Mouse (Mus musculus): ENCODE measurements around the gene Pou2af1. TPM values are rescaled to one million over a fixed set of nuclear protein-coding genes. Genes with fewer than 3 reads are reported as not detected.

Pou2af1 gene
- polyA plus RNA-seq, 1 experiment = 32.6 TPM

DNA sequence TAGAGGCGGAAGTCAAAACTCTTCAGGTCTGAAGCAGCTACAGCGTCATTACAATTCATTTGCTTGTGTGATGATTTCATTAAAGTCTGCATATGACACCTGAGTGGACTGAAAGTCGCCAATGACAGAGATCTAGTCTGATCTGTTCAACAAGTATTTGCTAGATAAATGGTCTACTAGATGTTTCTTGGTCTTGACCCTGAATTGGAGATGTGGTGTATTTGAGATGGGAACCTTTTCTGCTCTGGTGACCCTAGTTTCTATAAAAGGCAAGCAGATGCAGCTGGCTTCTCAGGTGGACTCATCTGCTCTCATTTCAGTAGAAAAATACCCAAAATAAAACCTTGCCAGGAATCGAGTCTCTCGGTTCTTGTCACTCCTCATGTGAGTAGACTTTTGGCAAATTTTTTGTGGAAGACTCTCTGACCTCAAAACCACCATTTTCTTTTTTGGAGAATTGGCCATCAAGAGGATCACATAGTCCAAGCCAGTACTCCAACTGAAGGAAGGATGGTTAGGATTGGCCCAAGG lies 12.2 kb downstream of the Pou2af1 start:
- Histone ChIP-seq H3K27ac (ENCODE audit: insufficient read depth, low read depth, low read length) (no peak overlapping the region), H3K4me1 (ENCODE audit: control insufficient read depth, insufficient read depth, insufficient read length, low read length) (peaks cover 7% of the 10 kb centered on the region; the same call in 1 of the 2 replicates), H3K4me3 (ENCODE audit: low read depth, low read length) (no peak overlapping the region), H3K27me3 (ENCODE audit: control insufficient read depth, insufficient read depth, low read length) (no peaks in the 10 kb centered on the region), H3K36me3 (ENCODE audit: control insufficient read depth, insufficient read depth, low read length) (no peaks in the 10 kb centered on the region)
- TF ChIP-seq POLR2A (IDR thresholded peaks at IDR 0.05; ENCODE audit: low read depth, low read length) (no peak), CTCF (IDR thresholded peaks at IDR 0.05; ENCODE audit: extremely low read depth, insufficient read length, insufficient replicate concordance, low read depth, low read length) (no peak)
- 91% methylated on average over 5 of the region's 5 CpGs for WGBS

DNA sequence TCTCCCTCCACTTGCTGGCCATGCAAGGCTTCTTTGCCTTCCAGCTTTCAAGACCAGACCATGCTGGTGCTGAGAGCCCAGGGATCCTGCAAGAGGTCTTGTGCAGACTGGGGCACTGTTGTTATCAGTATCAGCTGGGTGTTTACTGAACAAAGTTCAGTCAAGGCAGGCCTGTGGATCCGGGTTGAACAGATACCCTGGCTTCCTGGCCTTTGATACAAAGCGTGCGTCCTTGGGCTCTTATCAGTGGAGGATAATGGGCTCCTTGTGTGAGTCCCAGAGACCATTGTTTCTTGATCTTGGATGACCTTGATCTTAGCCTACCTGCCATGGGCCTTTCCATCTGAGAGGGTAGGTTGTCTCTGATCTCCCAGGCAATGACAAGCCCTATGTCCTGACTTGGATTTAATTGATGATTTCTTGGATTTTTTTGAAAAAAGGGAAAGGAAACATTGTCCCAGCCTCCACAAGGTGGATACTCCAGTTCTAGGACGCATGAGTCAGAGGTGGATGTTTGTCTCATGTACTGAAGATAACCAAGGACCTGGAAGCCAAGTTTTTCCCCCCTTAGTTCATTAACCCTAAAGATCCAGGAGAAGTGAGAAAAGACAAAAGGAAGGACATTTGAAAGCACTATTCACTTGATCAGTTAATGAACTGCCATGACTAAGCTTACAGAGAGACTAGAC lies 17.3 kb downstream of the Pou2af1 start:
- H3K27ac ChIP-seq (ENCODE audit: insufficient read depth, low read depth, low read length) = peak overlapping the region; percentile 63
- no peaks in the 10 kb centered on the region for H3K27me3 ChIP-seq (ENCODE audit: control insufficient read depth, insufficient read depth, low read length)
- no peak overlapping the region for H3K4me3 ChIP-seq (ENCODE audit: low read depth, low read length)
- TF ChIP-seq CTCF (IDR thresholded peaks at IDR 0.05; ENCODE audit: extremely low read depth, insufficient read length, insufficient replicate concordance, low read depth, low read length) (no peak), POLR2A (IDR thresholded peaks at IDR 0.05; ENCODE audit: low read depth, low read length) (no peak)
- no peaks in the 10 kb centered on the region for H3K36me3 ChIP-seq (ENCODE audit: control insufficient read depth, insufficient read depth, low read length)
- peaks cover 32% of the 10 kb centered on the region for H3K4me1 ChIP-seq (ENCODE audit: control insufficient read depth, insufficient read depth, insufficient read length, low read length)
- 30% methylated on average over 4 of the region's 4 CpGs for WGBS

DNA sequence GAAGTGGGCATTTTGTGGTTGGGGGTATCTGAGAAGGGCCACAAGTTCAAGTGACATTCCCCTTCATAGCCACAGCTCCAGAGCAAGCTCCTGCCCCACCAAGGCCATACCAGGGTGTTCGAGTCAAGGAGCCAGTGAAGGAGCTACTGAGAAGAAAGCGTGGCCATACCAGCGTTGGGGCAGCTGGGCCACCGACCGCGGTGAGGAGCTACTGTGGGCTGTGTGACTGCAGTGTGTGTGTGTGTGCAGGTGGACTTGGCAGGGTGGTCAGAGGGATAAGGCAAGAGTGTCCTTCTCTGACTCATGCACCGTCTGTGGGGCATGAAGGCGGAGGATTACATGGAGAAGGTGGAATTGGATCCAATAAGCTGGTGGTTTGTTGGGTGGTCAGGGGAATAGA lies 18.7 kb downstream of the Pou2af1 start:
- H3K36me3 ChIP-seq (ENCODE audit: control insufficient read depth, insufficient read depth, low read length) = no peaks in the 10 kb centered on the region

DNA sequence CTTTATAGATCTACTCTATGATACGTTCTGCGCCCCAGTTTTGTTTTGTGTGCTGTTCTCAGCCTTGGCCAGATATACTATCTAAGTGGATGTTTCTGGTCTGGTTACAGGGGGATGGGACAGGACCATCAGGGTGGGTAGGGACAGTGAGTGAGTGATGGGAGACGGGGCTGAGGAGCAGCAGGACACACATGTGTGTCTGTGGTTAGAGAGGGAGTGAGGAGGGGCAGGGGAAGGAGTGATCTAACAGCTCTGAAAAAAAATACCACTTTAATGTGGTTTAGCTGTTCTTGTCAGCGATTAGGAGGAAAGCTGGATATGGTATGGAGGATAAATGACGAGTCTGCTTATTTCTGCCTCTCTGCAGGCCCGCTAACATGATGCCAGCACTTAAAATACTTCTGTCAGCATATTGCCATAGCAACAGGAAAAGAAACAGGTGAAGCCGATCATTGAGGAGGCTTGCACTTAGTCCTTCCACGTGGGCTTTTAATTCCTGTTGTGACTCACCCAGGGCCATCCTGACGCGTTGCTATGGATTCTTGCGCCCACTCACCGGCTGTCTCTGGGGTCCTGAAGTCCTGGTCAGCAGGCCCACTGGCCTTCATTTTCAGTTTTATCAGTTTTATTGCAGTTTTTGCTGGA lies 25.4 kb downstream of the Pou2af1 start:
- Histone ChIP-seq H3K27ac (ENCODE audit: insufficient read depth, low read depth, low read length) (no peak overlapping the region), H3K27me3 (ENCODE audit: control insufficient read depth, insufficient read depth, low read length) (no peaks in the 10 kb centered on the region), H3K36me3 (ENCODE audit: control insufficient read depth, insufficient read depth, low read length) (no peaks in the 10 kb centered on the region), H3K4me1 (ENCODE audit: control insufficient read depth, insufficient read depth, insufficient read length, low read length) (peaks cover 11% of the 10 kb centered on the region; the same call in 1 of the 2 replicates), H3K4me3 (ENCODE audit: low read depth, low read length) (no peak overlapping the region)
- TF ChIP-seq CTCF (IDR thresholded peaks at IDR 0.05; ENCODE audit: extremely low read depth, insufficient read length, insufficient replicate concordance, low read depth, low read length) = no peak
- no peak for TF ChIP-seq POLR2A (IDR thresholded peaks at IDR 0.05; ENCODE audit: low read depth, low read length)
- 60% methylated on average over 12 of the region's 12 CpGs for WGBS

More for the DNA sequence above, 18.7 kb downstream of the Pou2af1 start:
- H3K4me1 ChIP-seq (ENCODE audit: control insufficient read depth, insufficient read depth, insufficient read length, low read length) = peaks cover 32% of the 10 kb centered on the region
- no peaks in the 10 kb centered on the region for H3K27me3 ChIP-seq (ENCODE audit: control insufficient read depth, insufficient read depth, low read length)
- H3K27ac ChIP-seq (ENCODE audit: insufficient read depth, low read depth, low read length) = no peak overlapping the region
- H3K4me3 ChIP-seq (ENCODE audit: low read depth, low read length) = no peak overlapping the region
- TF ChIP-seq POLR2A (IDR thresholded peaks at IDR 0.05; ENCODE audit: low read depth, low read length) = no peak
- no peak for TF ChIP-seq CTCF (IDR thresholded peaks at IDR 0.05; ENCODE audit: extremely low read depth, insufficient read length, insufficient replicate concordance, low read depth, low read length)
- 98% methylated on average over 8 of the region's 8 CpGs for WGBS

DNA sequence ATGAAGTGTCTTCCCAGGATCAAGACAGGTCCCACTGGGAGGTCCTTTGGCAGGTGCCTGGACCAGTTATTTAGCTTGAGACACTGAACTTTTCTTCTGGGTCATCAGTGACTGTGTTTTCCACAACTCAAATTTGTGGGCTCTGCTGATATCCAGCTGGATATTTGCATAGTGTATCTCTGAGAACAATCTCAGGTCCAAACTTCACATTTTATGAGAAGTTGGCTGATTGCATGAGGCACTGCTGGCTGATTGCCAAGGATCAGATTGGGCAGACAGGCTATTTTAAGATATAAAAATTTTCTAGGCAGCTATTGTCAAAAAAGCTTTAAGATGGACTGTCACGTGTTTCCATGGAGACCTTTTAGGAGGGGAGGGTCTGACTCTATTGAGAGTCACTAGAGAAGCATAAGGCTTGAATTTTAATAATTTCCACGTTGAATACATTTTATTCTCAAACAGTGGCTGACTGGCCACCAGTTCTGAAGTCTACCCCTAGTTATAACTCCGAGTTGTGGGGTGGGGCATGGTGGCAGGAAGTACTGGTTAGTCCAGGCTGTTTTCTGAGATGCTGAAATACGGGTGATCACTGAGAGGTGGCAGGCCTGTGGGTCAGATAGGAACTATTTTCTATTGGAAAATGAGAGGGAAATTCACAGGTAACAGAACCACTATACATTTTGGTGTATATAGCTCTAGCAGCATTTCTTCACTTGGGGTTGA lies 43.4 kb downstream of the Pou2af1 start:
- no peaks in the 10 kb centered on the region for H3K36me3 ChIP-seq (ENCODE audit: control insufficient read depth, insufficient read depth, low read length)

DNA sequence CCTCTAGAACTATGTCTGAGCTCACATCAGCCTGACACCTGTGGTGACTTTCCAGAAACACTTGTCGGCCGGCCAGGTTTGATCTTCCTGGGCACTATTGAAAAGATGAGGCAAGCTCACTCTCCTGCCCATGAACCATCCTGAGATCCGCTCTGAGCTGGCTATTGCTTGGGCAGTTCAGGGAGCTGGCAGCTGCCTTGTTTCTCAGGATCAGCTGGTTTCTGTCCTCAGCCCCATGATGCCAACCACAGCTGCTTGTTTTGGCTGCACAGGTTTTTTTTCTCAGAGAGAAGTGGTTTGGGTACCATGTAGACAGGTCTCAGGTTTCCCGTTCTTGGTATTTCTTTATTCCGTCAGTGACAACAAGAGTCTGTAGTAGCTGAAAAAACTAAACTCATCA lies 44.9 kb downstream of the Pou2af1 start:
- WGBS = 83% methylated on average over 5 of the region's 5 CpGs
- no peaks in the 10 kb centered on the region for H3K36me3 ChIP-seq (ENCODE audit: control insufficient read depth, insufficient read depth, low read length)
- TF ChIP-seq CTCF (IDR thresholded peaks at IDR 0.05; ENCODE audit: extremely low read depth, insufficient read length, insufficient replicate concordance, low read depth, low read length) (no peak), POLR2A (IDR thresholded peaks at IDR 0.05; ENCODE audit: low read depth, low read length) (no peak)

More for the DNA sequence above, 43.4 kb downstream of the Pou2af1 start:
- H3K27me3 ChIP-seq (ENCODE audit: control insufficient read depth, insufficient read depth, low read length) = no peaks in the 10 kb centered on the region
- H3K4me3 ChIP-seq (ENCODE audit: low read depth, low read length) = no peak overlapping the region
- 23% methylated on average over 4 of the region's 4 CpGs for WGBS
- peaks cover 13% of the 10 kb centered on the region for H3K4me1 ChIP-seq (ENCODE audit: control insufficient read depth, insufficient read depth, insufficient read length, low read length)
- peak overlapping the region; percentile 14 for H3K27ac ChIP-seq (ENCODE audit: insufficient read depth, low read depth, low read length)
- TF ChIP-seq POLR2A (IDR thresholded peaks at IDR 0.05; ENCODE audit: low read depth, low read length) (no peak), CTCF (IDR thresholded peaks at IDR 0.05; ENCODE audit: extremely low read depth, insufficient read length, insufficient replicate concordance, low read depth, low read length) (no peak)

More for the DNA sequence above, 44.9 kb downstream of the Pou2af1 start:
- Histone ChIP-seq H3K27me3 (ENCODE audit: control insufficient read depth, insufficient read depth, low read length) (no peaks in the 10 kb centered on the region), H3K4me3 (ENCODE audit: low read depth, low read length) (no peak overlapping the region), H3K4me1 (ENCODE audit: control insufficient read depth, insufficient read depth, insufficient read length, low read length) (peaks cover 11% of the 10 kb centered on the region), H3K27ac (ENCODE audit: insufficient read depth, low read depth, low read length) (no peak overlapping the region)

All from small intestine, adult 2 months (tissue).